9 mouse cellular contexts compared by ENCODE assay signal in genomic region chr15:99096061-99096793, GRCm38 (mm10). TPM values are rescaled to one million over a fixed set of nuclear protein-coding genes. Genes with fewer than 3 reads are reported as not detected.
A peak's percentile ranks its signal among the peaks of the same experiment; 100 is the strongest.
DNase-seq lines count a peak whose midpoint lies in the region; ATAC-seq and TF ChIP-seq lines count a peak whose summit lies in the region.
"Had no signal": no experiment of that assay in that cellular context is flagged by ENCODE, and none has a peak within 500 bp of the region (broad histone marks: within the 10 kb centered on the region; RNA-seq: fewer than 3 reads in every experiment).

No protein-coding gene starts in this region.

- 8% methylated on average over 24 of the region's 24 CpGs for WGBS in heart, embryonic 16.5 days
- 2% methylated on average over 24 of the region's 24 CpGs for WGBS in embryonic facial prominence, embryonic 12.5 days
- 7% methylated on average over 24 of the region's 24 CpGs for WGBS in hindbrain, postnatal 0 days
- 2% methylated on average over 24 of the region's 24 CpGs for WGBS in midbrain, embryonic 11.5 days

- TF ChIP-seq CTCF in hindbrain, postnatal 0 days (IDR thresholded peaks at IDR 0.05; ENCODE audit: low read depth) = no peak

- H3K4me2 ChIP-seq in heart, embryonic 16.5 days (ENCODE audit: low read depth, low read length) = peak overlapping the region; percentile 79
- peak overlapping the region; percentile 75 for H3K4me2 ChIP-seq in embryonic facial prominence, embryonic 12.5 days (replicated peaks)
- peak overlapping the region; percentile 63 for H3K4me2 ChIP-seq in hindbrain, postnatal 0 days (ENCODE audit: low read depth, low read length)
- peak overlapping the region; percentile 59 for H3K4me2 ChIP-seq in midbrain, embryonic 11.5 days

- H3K9me3 ChIP-seq in heart, embryonic 16.5 days (replicated peaks; ENCODE audit: control insufficient read depth, low read length) = no peaks in the 10 kb centered on the region
- no peaks in the 10 kb centered on the region for H3K9me3 ChIP-seq in embryonic facial prominence, embryonic 12.5 days
- no peaks in the 10 kb centered on the region for H3K9me3 ChIP-seq in hindbrain, postnatal 0 days (ENCODE audit: low read length)
- no peaks in the 10 kb centered on the region for H3K9me3 ChIP-seq in midbrain, embryonic 11.5 days (ENCODE audit: control insufficient read depth, low read length)

- no peak overlapping the region; the same call in 1 of the 2 replicates for H3K9ac ChIP-seq in heart, embryonic 16.5 days (ENCODE audit: low read length)
- peak overlapping the region; percentile 42 for H3K9ac ChIP-seq in embryonic facial prominence, embryonic 12.5 days
- 0 out of 2 replicates have a peak overlapping the region, but pooled peaks have one; percentile 40 for H3K9ac ChIP-seq in hindbrain, postnatal 0 days (replicated peaks; ENCODE audit: low read length)
- H3K9ac ChIP-seq in midbrain, embryonic 11.5 days (ENCODE audit: low read length) = peak overlapping the region; percentile 52

- peak overlapping the region; percentile 53 for H3K4me3 ChIP-seq in heart, embryonic 16.5 days (ENCODE audit: low read length)
- peak overlapping the region; percentile 42 for H3K4me3 ChIP-seq in embryonic facial prominence, embryonic 12.5 days
- peak overlapping the region; percentile 37 for H3K4me3 ChIP-seq in hindbrain, postnatal 0 days (ENCODE audit: low read length)
- H3K4me3 ChIP-seq in midbrain, embryonic 11.5 days (ENCODE audit: low read depth, low read length) = peak overlapping the region; percentile 38

- no peak for DNase-seq in heart, postnatal 10 days
- no peak for DNase-seq in hindbrain, postnatal 0 days (ENCODE audit: low spot score)
- DNase-seq in midbrain, embryonic 11.5 days (ENCODE audit: low spot score, missing footprints) = peak; percentile 92
- no peak for DNase-seq in frontal cortex, postnatal 14 days (ENCODE audit: low spot score in 2 of 2)
- no peak for DNase-seq in frontal cortex, adult 2 months (ENCODE audit: extremely low spot score in 1 of 2, low spot score in 1 of 2)
- no peak for DNase-seq in thymus, postnatal 14 days
- DNase-seq: gastrocnemius, postnatal 14 days had no signal

- no peak for ATAC-seq in heart, embryonic 16.5 days (replicated peaks; ENCODE audit: extremely low read depth, insufficient read depth, low FRiP score)
- ATAC-seq in embryonic facial prominence, embryonic 12.5 days (ENCODE audit: insufficient number of reproducible peaks, insufficient read depth, low FRiP score, low TSS enrichment) = no peak
- no peak for ATAC-seq in hindbrain, postnatal 0 days
- ATAC-seq in midbrain, embryonic 11.5 days (ENCODE audit: low FRiP score) = no peak

- no peak overlapping the region for H3K27ac ChIP-seq in heart, embryonic 16.5 days (ENCODE audit: low read length)
- H3K27ac ChIP-seq in embryonic facial prominence, embryonic 12.5 days = no peak overlapping the region
- no peak overlapping the region for H3K27ac ChIP-seq in hindbrain, postnatal 0 days
- 0 out of 2 replicates have a peak overlapping the region, but pooled peaks have one; percentile 8 for H3K27ac ChIP-seq in midbrain, embryonic 11.5 days (ENCODE audit: low read depth, low read length)

- intact Hi-C loops in heart, postnatal 10 days (cut with DNase I) = no loop called here

- H3K27me3 ChIP-seq in heart, embryonic 16.5 days (ENCODE audit: control insufficient read depth, insufficient read depth, low read length) = peaks cover 69% of the 10 kb centered on the region
- H3K27me3 ChIP-seq in embryonic facial prominence, embryonic 12.5 days = peaks cover 88% of the 10 kb centered on the region
- peaks cover 34% of the 10 kb centered on the region for H3K27me3 ChIP-seq in hindbrain, postnatal 0 days (ENCODE audit: insufficient read depth, low read length)
- peaks cover 66% of the 10 kb centered on the region for H3K27me3 ChIP-seq in midbrain, embryonic 11.5 days (ENCODE audit: control insufficient read depth, insufficient read depth, low read length)

- H3K36me3 ChIP-seq in heart, embryonic 16.5 days (ENCODE audit: control insufficient read depth, insufficient read depth) = no peaks in the 10 kb centered on the region
- no peaks in the 10 kb centered on the region for H3K36me3 ChIP-seq in embryonic facial prominence, embryonic 12.5 days
- H3K36me3 ChIP-seq in hindbrain, postnatal 0 days (ENCODE audit: insufficient read depth, low read length) = no peaks in the 10 kb centered on the region
- no peaks in the 10 kb centered on the region for H3K36me3 ChIP-seq in midbrain, embryonic 11.5 days (ENCODE audit: control insufficient read depth, insufficient read depth, low read length)

- H3K4me1 ChIP-seq in heart, embryonic 16.5 days (ENCODE audit: control insufficient read depth, insufficient read depth, low read length) = peaks cover 23% of the 10 kb centered on the region
- peaks cover 48% of the 10 kb centered on the region for H3K4me1 ChIP-seq in embryonic facial prominence, embryonic 12.5 days
- H3K4me1 ChIP-seq in hindbrain, postnatal 0 days (ENCODE audit: insufficient read depth, low read length) = peaks cover 9% of the 10 kb centered on the region; the same call in 1 of the 2 replicates
- H3K4me1 ChIP-seq in midbrain, embryonic 11.5 days (ENCODE audit: control insufficient read depth, insufficient read depth, low read length) = peaks cover 42% of the 10 kb centered on the region

RNA-seq across cellular contexts. Expression of gene Dnajc22, which starts 3.3 kb away (rescaled TPM):
- 0.43 and 0.52 TPM in 2 replicates for polyA plus RNA-seq in heart, embryonic 16.5 days (2015; fragmentation: Nextera tagmentation; extraction: Ambion mirVana)
- under 1 TPM; 0.37 to 0.98 TPM for total RNA-seq in heart, postnatal 10 days (2021)
- polyA plus RNA-seq in embryonic facial prominence, embryonic 12.5 days (2016; fragmentation: Nextera tagmentation; extraction: Ambion mirVana) = 0.70 and 0.75 TPM in 2 replicates
- total RNA-seq in hindbrain, postnatal 0 days (2014; rRNA removed) = 0.68 and 0.99 TPM in 2 replicates
- polyA plus RNA-seq in hindbrain, postnatal 0 days (2015; fragmentation: Nextera tagmentation; extraction: Ambion mirVana) = 0.45 and 0.48 TPM in 2 replicates
- polyA plus RNA-seq in midbrain, embryonic 11.5 days (2014; fragmentation: Nextera tagmentation; extraction: Ambion mirVana) = 0.46 and 0.50 TPM in 2 replicates
- polyA plus RNA-seq in frontal cortex, adult 2 months (2012; rRNA removed) = 0.06 TPM in 1 of 2 replicates, not detected in the other

RNA-seq across cellular contexts. Expression of gene C1ql4, which starts 8.6 kb away (rescaled TPM):
- polyA plus RNA-seq in heart, embryonic 16.5 days (2015; fragmentation: Nextera tagmentation; extraction: Ambion mirVana) = 0.12 and 0.16 TPM in 2 replicates
- total RNA-seq in heart, postnatal 10 days (2021) = not detected
- 0.42 and 0.46 TPM in 2 replicates for polyA plus RNA-seq in embryonic facial prominence, embryonic 12.5 days (2016; fragmentation: Nextera tagmentation; extraction: Ambion mirVana)
- total RNA-seq in hindbrain, postnatal 0 days (2014; rRNA removed) = 8.6 and 11.9 TPM in 2 replicates
- 4.3 and 5.7 TPM in 2 replicates for polyA plus RNA-seq in hindbrain, postnatal 0 days (2015; fragmentation: Nextera tagmentation; extraction: Ambion mirVana)
- 5.0 and 6.2 TPM in 2 replicates for polyA plus RNA-seq in midbrain, embryonic 11.5 days (2014; fragmentation: Nextera tagmentation; extraction: Ambion mirVana)
- not detected in 2 replicates for polyA plus RNA-seq in frontal cortex, adult 2 months (2012; rRNA removed)
- total RNA-seq: gastrocnemius, postnatal 14 days had no signal

RNA-seq across cellular contexts. Expression of gene Troap, which starts 21.9 kb away (rescaled TPM):
- 27.8 and 29.4 TPM in 2 replicates for polyA plus RNA-seq in heart, embryonic 16.5 days (2015; fragmentation: Nextera tagmentation; extraction: Ambion mirVana)
- 1 to 10 TPM; 6.5 to 6.7 TPM for total RNA-seq in heart, postnatal 10 days (2021)
- polyA plus RNA-seq in embryonic facial prominence, embryonic 12.5 days (2016; fragmentation: Nextera tagmentation; extraction: Ambion mirVana) = 38.5 and 39.0 TPM in 2 replicates
- 4.3 and 10.5 TPM in 2 replicates for total RNA-seq in hindbrain, postnatal 0 days (2014; rRNA removed)
- polyA plus RNA-seq in hindbrain, postnatal 0 days (2015; fragmentation: Nextera tagmentation; extraction: Ambion mirVana) = 4.5 and 6.4 TPM in 2 replicates
- 19.7 and 27.2 TPM in 2 replicates for polyA plus RNA-seq in midbrain, embryonic 11.5 days (2014; fragmentation: Nextera tagmentation; extraction: Ambion mirVana)
- polyA plus RNA-seq in frontal cortex, adult 2 months (2012; rRNA removed) = 0.62 and 1.3 TPM in 2 replicates

RNA-seq across cellular contexts. Expression of gene Spats2, which starts 29.5 kb away (rescaled TPM):
- polyA plus RNA-seq in heart, embryonic 16.5 days (2015; fragmentation: Nextera tagmentation; extraction: Ambion mirVana) = 25.3 and 25.5 TPM in 2 replicates
- 10 to 100 TPM; 16.7 to 18.8 TPM for total RNA-seq in heart, postnatal 10 days (2021)
- polyA plus RNA-seq in embryonic facial prominence, embryonic 12.5 days (2016; fragmentation: Nextera tagmentation; extraction: Ambion mirVana) = 69.4 and 73.4 TPM in 2 replicates
- 23.6 and 25.8 TPM in 2 replicates for total RNA-seq in hindbrain, postnatal 0 days (2014; rRNA removed)
- polyA plus RNA-seq in hindbrain, postnatal 0 days (2015; fragmentation: Nextera tagmentation; extraction: Ambion mirVana) = 23.4 and 23.6 TPM in 2 replicates
- polyA plus RNA-seq in midbrain, embryonic 11.5 days (2014; fragmentation: Nextera tagmentation; extraction: Ambion mirVana) = 58.8 and 65.6 TPM in 2 replicates
- 36.9 and 39.7 TPM in 2 replicates for polyA plus RNA-seq in frontal cortex, adult 2 months (2012; rRNA removed)

RNA-seq across cellular contexts. Expression of gene Prph, which starts 41.3 kb away (rescaled TPM):
- 1.4 and 2.4 TPM in 2 replicates for polyA plus RNA-seq in heart, embryonic 16.5 days (2015; fragmentation: Nextera tagmentation; extraction: Ambion mirVana)
- total RNA-seq in heart, postnatal 10 days (2021) = under 1 TPM; 0.27 to 0.53 TPM
- polyA plus RNA-seq in embryonic facial prominence, embryonic 12.5 days (2016; fragmentation: Nextera tagmentation; extraction: Ambion mirVana) = 35.6 and 50.9 TPM in 2 replicates
- 62.6 and 70.9 TPM in 2 replicates for total RNA-seq in hindbrain, postnatal 0 days (2014; rRNA removed)
- polyA plus RNA-seq in hindbrain, postnatal 0 days (2015; fragmentation: Nextera tagmentation; extraction: Ambion mirVana) = 50.0 and 53.5 TPM in 2 replicates
- polyA plus RNA-seq in midbrain, embryonic 11.5 days (2014; fragmentation: Nextera tagmentation; extraction: Ambion mirVana) = 3.6 and 4.8 TPM in 2 replicates
- polyA plus RNA-seq in frontal cortex, adult 2 months (2012; rRNA removed) = 0.69 and 0.90 TPM in 2 replicates
